Mouse (Mus musculus): Measurements from ENCODE around the gene Gm49395.

Gene Gm49395

DNA sequence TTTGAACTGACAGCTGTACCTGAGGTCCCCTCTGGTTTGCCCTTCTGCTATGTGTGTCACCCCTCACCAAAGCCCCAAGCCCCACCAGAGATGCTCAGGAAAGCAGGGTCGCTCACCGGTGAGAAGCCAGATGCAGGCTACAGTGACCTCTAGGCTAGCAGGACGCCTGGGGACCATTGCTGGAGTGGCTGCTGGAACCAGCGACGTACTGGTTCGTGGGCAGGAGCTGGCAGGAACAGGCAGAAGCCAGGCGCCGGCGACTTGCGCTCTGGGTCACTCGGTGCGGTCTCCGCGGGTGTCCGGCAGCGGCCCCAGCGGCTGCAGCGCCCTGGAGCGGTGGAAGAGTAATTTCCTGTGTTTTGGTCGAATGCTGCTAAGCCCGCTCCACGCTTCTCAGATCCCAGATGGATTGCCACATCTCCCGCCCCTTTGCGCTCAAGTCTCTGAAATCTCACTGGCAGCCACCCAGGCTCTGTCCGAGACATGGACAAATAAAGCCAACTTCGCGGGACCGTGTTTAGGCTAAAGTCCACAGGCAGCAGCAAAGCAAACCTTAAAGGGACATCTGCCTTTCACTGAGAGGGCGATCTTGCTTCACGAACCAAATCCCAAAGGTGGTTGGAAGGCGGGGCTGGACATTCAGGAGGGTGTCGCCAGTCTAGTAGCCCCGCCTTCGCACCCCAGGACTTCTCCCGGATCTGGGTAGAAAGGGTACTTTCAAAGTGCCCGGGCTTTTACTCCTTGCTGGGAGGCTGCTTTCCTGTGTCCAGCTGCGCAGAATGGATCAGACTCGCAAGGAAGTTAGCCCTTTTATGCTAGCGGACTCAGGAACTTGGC, at the start of gene Gm49395, which contains the start of gene Itga1:
Gene Gm49395 (minus strand): TSS at position 567 of the 837 bp plus-strand sequence.
Gene Itga1 (minus strand): TSS at position 610 of the 837 bp plus-strand sequence.
- DNase-seq (ENCODE audit: low spot score), result no peak

DNA sequence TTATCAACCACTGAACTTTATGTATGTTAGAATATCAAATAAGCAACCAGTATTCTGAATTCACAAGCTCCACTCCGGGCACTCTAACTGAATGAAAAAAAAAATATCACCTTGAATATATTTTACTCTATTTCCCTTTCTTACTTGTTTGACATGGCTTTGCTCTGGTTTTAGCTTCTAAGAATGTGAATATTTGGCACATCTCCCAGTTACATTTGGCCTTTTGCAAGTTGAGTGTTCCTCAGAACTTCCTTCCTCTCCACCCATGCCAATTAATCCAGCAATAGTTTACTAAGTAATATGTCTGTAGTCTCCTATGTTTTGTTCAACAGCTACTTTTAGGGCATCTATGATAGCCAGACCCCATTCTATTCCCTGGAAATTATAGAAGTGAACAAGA, 48.9 kb upstream of the Gm49395 start:
- DNase-seq (ENCODE audit: low spot score), result no peak

DNA sequence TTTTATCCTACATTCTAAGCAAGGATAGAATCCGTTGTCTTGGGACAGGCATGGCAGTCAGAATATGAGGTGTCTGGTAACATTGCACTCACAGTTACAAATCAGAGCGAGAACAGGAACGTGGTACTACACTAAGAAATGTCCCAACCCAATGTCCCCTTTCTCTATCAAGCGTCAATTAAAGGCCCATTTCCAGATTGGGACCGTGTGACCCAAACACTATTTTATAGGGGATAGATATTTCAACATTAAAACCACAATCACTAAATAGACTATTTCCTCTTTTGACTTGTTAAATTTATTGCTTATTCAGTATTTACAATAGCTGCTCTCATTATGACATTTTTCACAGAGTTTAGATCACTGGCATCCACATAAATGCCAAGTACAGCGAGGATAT, 48.1 kb upstream of the Gm49395 start:
- no peak for DNase-seq (ENCODE audit: low spot score)

DNA sequence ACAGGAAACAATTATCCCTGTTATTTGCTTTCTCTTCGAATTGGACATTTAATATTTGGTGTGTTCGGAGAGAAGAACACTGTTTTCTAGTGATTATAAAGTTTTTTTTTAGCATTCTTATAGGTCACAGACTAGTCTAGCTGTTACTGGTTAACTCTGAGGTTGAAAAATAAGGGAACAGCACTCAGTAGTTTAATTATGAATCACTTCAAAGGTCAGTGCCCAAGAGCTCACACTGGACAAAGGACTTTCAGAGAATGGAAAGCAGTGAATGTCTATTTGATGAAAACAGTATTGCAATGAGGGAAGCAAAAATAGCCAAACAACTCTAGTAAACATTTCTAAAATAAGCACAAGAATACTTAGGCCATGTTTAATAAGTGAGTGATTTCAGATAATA, 41.9 kb upstream of the Gm49395 start:
- no peak for DNase-seq (ENCODE audit: low spot score)

DNA sequence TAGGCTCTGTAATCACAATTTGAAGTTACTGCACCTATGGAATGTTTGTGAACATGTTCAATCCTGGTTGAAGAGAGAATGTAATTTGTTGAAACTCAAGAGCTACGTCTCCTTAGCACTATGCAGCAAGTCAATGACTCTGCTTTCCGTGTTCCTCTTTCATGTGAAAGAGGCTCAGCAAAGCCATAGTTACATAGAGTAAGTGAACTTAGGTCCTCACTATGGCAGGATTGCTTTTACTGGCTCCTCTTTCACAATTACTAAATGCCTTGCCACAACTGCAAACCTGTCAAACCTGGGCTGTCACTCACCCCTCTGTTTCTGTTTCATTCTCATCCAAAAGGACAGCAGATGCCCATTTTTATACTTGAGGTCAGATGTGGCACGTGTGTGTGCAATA, 40.3 kb upstream of the Gm49395 start:
- no peak for DNase-seq (ENCODE audit: low spot score)

DNA sequence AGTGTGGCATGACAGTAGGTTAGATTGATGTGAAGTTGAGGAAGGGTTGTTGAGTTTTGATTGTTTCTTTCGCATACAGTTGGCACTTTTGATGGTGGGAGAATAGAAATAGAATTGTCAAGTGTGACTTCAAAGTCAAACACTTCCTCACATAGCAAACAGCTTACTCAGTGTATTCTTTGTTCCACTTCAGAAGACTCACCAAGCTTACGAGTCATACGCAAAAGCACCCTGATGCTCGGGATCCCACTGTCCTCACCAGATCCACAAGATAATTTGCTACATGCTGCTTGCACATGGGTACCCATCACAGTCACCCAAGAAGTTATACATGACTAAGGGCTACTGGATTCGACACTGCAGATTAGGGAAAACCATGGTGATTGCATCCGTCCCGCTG, 36.8 kb upstream of the Gm49395 start:
- no peak for DNase-seq (ENCODE audit: low spot score)

DNA sequence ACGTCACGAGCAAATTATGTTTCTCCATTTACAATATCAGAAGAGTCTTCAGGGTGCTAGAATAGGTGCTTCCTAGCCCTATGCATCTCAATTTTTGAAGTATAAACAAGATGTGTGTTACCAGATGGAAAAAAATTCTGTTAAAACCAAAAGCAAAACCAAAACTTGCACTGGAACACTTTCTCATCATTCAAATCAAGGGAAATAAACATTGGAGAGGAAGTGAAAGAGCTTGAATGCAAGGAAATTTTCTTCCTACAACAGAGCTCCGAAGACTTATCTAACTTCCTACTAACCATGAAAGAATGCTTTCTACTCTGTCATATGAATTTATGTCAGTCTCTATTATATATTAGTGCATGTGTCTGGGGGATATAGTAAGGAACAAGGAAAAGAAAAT, 35.0 kb upstream of the Gm49395 start:
- no peak for DNase-seq (ENCODE audit: low spot score)

DNA sequence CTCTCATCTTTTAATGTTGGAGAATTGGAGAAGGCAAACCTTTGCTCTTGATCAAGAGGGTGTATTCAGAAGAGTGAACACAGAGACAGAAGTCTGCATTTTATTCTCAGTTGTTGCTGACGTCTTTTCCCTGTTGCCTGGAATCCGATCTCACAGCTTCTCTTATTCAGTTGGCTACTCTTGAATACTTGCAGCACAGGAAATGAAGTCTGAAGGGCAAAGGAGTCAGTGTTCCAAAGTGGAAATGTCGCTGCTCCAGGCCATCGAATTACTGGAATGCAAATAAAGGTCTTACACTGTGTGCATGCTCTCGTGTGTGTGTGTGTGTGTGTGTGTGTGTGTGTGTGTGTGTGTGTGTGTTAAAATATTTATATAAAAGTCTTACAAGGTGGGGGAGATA, 30.7 kb upstream of the Gm49395 start:
- no peak for DNase-seq (ENCODE audit: low spot score)

DNA sequence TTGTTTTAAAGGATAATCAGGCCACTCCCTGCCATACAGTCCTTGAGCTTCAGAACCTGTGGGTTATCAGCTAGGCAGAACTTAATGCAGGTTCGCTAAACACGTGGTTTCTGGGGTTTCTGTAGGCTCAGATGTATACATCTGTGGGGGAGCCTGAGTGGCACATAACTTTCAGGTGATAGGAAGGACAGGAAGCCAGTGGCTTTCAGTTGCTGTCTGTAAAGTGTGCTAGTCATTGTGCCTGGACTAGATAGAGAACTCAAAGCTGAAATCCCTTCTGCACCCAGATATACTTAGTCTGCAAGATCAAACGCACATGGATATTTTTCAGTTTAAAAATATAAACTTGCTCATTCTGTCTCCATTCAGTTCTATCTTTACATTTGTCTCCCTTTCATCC, 29.7 kb upstream of the Gm49395 start:
- no peak for DNase-seq (ENCODE audit: low spot score)

DNA sequence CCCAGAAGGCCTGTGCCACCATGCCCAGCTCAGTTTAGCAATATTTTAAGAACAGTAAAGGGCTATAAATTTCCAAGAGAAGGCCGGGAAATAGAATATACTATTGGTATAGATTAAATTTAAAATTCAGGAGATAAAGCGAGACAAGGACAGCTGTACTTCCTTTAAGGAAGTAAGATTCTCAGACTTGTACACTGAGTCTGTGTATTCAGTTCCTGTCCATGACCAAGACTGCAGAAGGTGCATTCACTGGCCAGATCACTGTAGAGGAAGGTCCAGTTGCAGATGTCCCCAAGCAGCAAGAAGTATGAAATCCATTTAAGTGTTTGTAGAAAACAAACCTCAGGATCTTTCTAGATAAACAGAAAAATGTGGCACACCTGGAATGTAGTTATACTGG, 28.3 kb upstream of the Gm49395 start:
- no peak for DNase-seq (ENCODE audit: low spot score)

DNA sequence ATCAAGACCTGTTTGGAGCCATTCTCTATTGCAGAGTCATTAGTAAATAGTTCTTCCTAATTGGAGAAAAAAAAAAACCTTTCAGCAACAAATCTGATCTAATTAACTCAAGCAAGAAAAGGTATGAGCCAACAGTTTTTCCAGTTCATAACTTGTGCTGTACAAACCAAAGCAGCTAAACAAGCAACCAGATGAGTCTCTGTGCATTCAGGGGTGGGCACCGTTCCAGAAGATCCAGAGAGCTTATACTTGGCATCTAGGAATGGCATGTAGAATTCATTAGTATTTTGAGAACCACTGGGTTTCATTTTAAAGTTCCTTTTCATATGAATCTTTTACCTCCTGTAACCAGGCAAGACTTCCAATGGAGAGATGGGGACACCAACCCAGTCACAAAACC, 26.1 kb upstream of the Gm49395 start:
- DNase-seq (ENCODE audit: low spot score), result no peak

DNA sequence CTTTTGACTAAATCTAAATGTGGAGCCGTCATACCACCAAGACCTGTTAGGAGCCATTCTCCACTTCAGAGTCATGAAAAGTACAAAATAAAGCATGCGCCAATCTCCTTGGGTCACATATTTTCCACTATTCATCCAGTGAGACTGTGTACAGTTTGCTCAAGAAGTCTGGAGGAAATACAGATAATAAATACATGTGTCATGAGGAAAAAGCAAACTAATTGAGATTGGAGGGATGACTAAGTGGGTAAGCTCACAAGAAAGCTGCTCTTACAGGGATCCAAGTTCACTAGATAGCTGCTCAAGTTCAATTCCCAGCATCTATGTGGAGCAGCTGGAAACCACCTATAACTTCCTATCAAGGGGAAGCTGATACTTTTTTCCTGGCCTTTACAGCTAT, 24.8 kb upstream of the Gm49395 start:
- DNase-seq (ENCODE audit: low spot score), result no peak

DNA sequence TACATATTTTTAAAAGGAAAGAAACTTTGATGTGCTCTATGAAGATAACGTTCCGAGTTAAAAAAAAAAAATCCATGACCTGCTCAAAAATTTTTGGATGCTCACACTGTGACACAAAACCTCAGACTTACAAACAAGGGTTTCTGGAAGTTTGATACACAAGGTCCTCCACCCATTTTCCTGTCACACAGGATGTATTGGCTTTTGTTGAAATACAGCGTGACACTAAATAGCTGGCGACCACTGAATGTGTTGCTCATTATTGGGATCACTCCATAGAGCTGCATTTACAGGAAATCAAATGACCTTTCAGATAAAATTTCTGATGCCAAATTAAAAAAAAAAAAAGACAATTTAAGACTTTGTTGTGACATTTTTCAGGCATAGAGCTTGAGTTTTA, 23.4 kb upstream of the Gm49395 start:
- DNase-seq (ENCODE audit: low spot score), result no peak

DNA sequence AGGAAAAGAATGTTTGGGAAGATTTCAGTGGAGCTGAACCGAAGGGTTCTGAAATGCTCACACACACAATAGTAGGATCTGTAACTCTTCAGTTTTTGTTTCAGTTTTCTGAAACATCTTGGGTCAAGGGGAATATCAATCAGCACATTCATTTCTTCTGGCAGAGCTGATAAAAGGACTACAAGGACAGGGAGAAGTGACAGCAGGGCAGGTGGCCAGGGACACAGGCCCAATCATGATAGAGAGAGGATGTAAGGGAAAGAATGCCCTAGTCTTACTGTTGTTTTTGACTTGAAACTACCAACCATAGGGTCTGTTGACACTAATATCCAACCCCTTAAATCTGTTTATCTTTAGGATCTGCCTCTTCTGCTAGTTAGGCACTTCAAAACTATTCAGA, 22.8 kb upstream of the Gm49395 start:
- DNase-seq (ENCODE audit: low spot score), result no peak

DNA sequence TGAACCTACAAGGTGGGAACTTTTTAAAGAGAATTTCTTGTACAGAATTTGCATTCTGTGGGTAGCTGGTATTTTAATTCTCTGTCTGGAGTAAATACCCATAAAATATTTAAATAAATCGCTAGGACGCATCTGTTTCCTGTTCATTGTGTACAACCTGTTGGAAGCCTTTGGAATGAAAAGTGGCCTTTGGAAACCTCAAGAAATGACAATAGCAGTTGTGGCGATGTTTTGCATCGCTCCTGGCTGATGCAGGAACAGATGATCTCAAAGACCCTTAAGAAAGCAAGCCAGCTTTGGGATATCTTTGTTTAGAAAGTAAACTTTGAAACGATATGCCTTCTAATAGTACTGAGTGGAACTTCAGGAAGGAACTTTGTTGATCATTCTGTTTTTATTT, 17.0 kb upstream of the Gm49395 start:
- DNase-seq (ENCODE audit: low spot score), result no peak

DNA sequence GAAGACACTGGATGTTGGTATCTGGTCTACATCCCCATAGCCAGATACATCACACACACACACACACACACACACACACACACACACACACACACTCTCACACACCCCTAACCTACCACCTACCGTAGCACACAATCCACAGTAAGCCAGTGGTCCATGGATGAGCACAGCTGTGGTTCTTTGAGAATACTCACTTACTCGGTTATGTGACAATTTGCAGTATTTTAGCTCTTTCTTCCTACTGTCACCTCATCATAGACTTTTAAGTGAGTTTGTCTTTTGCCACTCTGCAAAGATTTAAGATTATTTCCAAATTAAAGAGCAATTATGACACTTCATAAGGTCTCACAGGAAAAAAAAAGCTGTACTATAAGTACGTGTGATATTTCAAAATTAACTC, 16.5 kb upstream of the Gm49395 start:
- DNase-seq (ENCODE audit: low spot score), result no peak

DNA sequence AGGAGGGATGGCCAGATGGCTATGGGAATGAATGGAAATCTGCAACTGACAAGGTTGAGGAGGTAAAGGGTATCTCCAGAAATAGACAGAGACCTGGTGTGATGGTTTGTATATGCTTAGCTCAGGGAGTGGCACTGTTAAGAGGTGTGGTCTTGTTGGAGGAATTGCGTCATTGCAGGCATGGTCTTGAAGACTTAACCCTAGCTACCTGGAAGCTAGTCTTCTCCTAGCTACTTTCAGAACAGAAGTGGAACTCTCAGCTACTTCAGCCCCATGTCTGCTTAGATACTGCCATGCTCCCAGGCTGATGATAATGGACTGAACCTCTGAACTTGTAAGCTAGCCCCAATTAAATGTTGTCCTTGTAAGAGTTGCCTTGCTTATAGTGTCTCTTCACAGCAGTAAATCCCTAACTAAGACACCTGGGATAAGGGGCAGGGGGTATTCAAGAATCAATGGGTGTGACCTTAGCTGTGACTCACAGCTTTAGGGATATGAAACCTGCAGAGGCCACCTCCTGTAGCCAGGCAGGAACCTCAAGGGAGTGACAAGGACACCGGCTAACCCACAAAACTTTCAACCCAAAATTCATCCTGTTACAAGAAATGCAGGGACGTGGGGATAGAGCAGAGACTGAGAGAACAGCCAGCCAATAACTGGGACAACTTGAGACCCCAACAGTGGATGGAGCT, 15.4 kb upstream of the Gm49395 start:
- no peak for DNase-seq (ENCODE audit: low spot score)

DNA sequence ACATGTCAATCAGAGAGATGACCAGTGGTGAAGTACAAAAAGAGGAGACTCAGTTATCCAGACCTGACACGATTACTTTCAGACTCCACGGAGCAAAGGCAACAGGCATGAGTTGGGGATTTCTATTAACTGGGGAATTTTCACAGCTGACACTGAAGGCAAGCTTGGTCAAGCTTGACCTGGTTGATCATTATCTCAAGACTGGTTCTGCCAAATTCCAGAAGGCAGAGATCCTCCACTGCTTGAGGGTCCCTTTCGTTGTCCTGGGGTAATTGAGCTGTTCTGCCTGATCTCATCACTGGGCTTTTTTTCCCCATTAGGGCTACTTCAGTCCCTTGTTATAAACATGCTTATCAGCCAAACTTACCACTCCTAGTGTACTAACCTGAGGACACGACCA, 7.9 kb upstream of the Gm49395 start:
- DNase-seq (ENCODE audit: low spot score), result no peak

DNA sequence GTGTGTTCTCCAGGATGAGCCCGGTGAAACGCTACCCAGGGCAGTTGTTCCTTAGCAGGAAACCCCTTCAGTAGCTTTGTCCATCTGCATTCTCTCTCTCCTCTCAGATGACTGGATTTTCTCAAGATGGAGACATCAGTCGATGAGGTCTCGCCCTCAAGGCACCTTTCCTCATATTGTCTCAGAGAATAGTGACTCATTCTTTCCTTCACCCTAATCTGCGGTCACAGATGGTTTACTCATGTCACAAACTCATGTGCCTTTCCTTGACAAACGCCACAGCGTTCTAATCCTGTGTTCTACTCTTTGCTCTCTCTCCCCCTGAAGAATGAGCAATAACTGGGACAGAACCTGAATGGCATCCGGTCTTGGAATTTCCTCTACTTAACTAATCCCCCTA, 5.7 kb upstream of the Gm49395 start:
- no peak for DNase-seq (ENCODE audit: low spot score)

DNA sequence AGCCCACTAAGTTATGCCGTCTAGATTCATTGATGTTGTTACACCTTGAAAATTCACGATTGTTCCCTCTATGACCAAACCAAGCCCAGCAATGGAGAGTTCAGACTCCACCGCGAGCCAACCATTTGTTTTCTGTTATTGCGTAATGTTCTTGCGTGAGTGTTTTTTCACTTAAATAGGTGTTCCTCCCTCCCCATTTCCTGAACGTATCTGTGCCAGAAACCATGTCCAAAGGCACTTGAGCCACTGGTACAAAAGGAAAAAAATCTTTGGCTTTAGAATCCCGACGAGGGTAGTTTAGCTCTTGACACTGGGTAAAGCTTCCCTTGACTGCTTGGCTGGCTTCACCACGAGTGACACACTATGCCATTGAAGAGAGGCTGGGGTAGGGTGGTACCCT, 4.5 kb upstream of the Gm49395 start:
- no peak for DNase-seq (ENCODE audit: low spot score)

DNA sequence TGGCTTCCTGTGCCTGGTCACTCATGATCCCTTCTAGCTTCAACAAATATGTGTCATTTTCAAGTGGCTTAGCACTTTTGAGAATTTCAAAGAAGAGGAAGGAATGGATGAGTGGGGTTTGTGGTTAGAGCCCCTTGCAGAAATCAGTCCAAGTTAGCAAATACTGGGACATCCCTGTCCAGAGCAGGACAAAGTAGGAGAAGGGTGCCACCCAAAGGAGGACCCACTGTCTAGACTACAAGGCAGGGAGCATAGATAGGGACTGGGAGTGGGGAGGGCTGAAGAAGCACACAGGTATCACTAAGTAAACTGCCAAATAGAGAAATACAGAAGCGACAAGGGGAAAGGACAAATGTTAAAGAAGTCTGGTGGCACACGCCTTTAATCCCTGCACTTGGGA, 1.0 kb upstream of the Gm49395 start:
- no peak for DNase-seq (ENCODE audit: low spot score)

DNA sequence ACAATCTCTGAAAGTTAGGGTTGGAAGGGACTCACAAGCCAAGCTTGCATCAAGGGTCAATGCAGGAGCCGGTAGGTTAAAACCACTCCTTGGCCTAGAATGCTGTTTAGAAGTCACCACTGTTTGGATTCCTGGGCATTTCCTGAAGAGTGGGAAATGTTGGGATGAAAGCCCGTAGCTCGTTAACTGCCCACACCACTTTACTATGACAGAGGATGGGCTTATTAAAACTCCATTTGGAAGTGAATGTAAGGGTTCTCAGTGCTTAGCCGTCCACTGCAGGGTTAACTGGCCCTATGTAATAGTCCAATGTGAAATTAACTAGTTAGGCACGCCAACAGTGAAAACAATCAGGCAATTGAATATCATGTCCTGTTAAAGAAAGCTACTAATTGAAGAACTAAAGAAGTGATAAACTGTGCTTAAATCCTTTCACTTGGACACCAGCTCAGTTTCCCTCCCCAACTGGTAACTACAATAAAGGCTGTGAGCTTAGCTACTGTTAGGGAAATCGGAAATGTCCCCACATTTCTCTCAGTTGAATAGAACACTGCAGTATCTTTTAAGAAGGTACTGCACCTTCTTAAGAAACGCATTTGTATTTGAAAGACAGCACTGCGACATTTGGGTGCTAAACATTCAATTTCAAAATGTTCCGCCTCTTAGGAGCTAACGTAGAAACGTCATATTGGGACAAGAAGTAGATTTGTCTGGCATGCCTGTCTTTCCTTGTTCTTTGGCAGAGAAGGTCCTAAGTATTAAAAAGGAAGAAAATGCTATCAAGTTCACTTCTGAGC, 1.1 kb downstream of the Gm49395 start:
- DNase-seq (ENCODE audit: low spot score), result no peak

DNA sequence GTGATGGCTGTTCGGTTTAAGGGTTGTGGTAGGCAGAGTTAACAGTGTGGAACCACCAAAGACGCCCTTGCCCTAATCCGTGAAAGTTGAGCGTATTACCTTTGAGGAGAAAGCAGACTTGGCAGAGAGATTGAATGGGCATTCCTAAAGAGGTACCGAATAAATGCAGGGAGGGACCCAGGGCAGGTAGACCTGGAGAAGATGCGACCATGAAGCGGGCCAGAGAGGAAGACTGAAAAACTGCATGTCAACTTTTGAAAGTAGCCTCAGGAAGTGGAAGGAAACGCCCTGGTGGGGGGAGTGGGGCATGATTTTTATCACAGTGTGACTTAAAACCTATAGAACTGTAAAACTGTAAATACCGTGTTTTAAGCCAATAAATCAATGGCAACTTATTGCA, 2.3 kb downstream of the Gm49395 start:
- no peak for DNase-seq (ENCODE audit: low spot score)

Data from spleen, adult 12 weeks (tissue).